Comparison of ENCODE assay signal across 7 mouse cellular contexts in the genomic region with DNA sequence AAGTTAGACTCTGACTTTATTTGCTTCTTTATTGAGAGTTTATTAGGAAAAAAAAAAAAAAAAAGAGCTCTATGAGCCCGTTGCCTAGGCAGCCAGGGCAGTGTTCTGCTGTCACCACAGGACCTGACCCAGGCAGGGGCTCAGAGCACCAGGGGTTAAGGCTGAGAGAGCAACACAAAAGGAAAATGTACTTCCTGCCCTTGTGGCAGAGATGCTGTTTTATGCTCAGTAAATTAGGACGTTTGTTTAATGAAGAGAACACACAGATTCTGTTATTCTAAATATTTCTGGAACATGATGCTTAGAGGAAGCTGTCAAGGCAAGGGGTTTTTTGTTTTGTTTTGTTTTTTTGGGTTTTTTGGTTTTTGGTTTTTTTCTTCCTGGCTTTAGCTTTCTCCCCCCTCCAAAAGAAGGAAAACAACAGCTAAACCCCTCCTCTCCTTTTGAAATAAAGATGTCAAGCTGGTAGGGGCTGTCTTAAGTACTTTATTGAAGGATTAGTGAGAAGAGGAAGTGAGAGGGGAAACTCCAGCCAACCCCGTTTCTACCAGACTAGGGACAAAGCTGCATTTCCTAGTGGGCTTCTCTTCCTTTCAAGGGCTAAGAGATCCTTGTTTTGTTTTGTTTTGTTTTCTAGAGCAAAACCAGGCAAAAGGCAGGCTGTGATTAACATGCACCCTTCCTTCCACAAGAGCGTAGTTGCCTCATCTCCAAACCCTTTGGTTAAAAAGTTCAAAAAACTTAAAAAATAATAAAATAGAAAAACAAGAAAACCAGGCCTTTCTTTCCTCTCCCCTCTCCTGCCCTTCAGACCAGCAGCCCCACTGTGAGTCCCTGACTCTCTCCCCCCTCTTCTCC. TPM values are rescaled to one million over a fixed set of nuclear protein-coding genes. Genes with fewer than 3 reads are reported as not detected.
A peak's percentile ranks its signal among the peaks of the same experiment; 100 is the strongest.
DNase-seq lines count a peak whose midpoint lies in the region; ATAC-seq and TF ChIP-seq lines count a peak whose summit lies in the region.

No protein-coding gene starts in this region.

- peak overlapping the region; percentile 90 for H3K4me3 ChIP-seq in forebrain, embryonic 10.5 days
- H3K4me3 ChIP-seq in limb, embryonic 13.5 days, result peak overlapping the region; percentile 96
- H3K4me3 ChIP-seq in stomach, postnatal 0 days (ENCODE audit: low read depth, low read length), result peak overlapping the region; percentile 97

- peak; percentile 59 to 67 for DNase-seq in spleen, postnatal 36 days (ENCODE audit: low spot score in 2 of 2)
- DNase-seq in spleen, adult 18-20 months, result no peak
- DNase-seq in forebrain, embryonic 10.5 days (ENCODE audit: extremely low spot score, low spot score), result no peak
- DNase-seq in stomach, postnatal 0 days (ENCODE audit: low spot score), result no peak
- DNase-seq in adrenal gland, postnatal 4 days (ENCODE audit: low spot score in 2 of 2), result no peak
- DNase-seq in layer of hippocampus, postnatal 25 days (ENCODE audit: extremely low spot score in 1 of 2, low spot score in 1 of 2), result no peak

- peak overlapping the region; percentile 95 for H3K4me2 ChIP-seq in limb, embryonic 13.5 days (replicated peaks)
- peak overlapping the region; percentile 66 for H3K4me2 ChIP-seq in stomach, postnatal 0 days (replicated peaks; ENCODE audit: low read depth)

- ATAC-seq in limb, embryonic 13.5 days (ENCODE audit: low FRiP score, low read depth), result no peak
- no peak for ATAC-seq in stomach, postnatal 0 days (ENCODE audit: low FRiP score, low TSS enrichment)

- no peaks in the 10 kb centered on the region for H3K9me3 ChIP-seq in forebrain, embryonic 10.5 days
- no peaks in the 10 kb centered on the region for H3K9me3 ChIP-seq in limb, embryonic 13.5 days
- H3K9me3 ChIP-seq in stomach, postnatal 0 days (ENCODE audit: control insufficient read depth, low read length), result no peaks in the 10 kb centered on the region

- H3K27me3 ChIP-seq in forebrain, embryonic 10.5 days (ENCODE audit: poor library complexity, severe bottlenecking), result no peaks in the 10 kb centered on the region
- no peaks in the 10 kb centered on the region for H3K27me3 ChIP-seq in limb, embryonic 13.5 days
- H3K27me3 ChIP-seq in stomach, postnatal 0 days (ENCODE audit: control insufficient read depth, insufficient read depth, low read length), result no peaks in the 10 kb centered on the region

- no peak for TF ChIP-seq CTCF in stomach, postnatal 0 days (IDR thresholded peaks at IDR 0.05; ENCODE audit: low read depth)

- H3K36me3 ChIP-seq in forebrain, embryonic 10.5 days (replicated peaks), result peaks cover 11% of the 10 kb centered on the region
- H3K36me3 ChIP-seq in limb, embryonic 13.5 days, result no peaks in the 10 kb centered on the region
- H3K36me3 ChIP-seq in stomach, postnatal 0 days (ENCODE audit: control insufficient read depth, insufficient read depth, low read length), result no peaks in the 10 kb centered on the region

- H3K4me1 ChIP-seq in forebrain, embryonic 10.5 days, result peaks cover 86% of the 10 kb centered on the region
- H3K4me1 ChIP-seq in limb, embryonic 13.5 days, result peaks cover 71% of the 10 kb centered on the region
- peaks cover 38% of the 10 kb centered on the region for H3K4me1 ChIP-seq in stomach, postnatal 0 days (replicated peaks; ENCODE audit: control insufficient read depth, insufficient read depth)

- no peak for TF ChIP-seq EP300 in stomach, postnatal 0 days (optimal IDR thresholded peaks at IDR 0.05)

- 7% methylated on average over 4 of the region's 4 CpGs for WGBS in forebrain, embryonic 10.5 days
- 13% methylated on average over 4 of the region's 4 CpGs for WGBS in limb, embryonic 13.5 days
- WGBS in stomach, postnatal 0 days, result 18% methylated on average over 4 of the region's 4 CpGs

- H3K27ac ChIP-seq in forebrain, embryonic 10.5 days, result peak overlapping the region; percentile 90
- H3K27ac ChIP-seq in limb, embryonic 13.5 days, result peak overlapping the region; percentile 65
- H3K27ac ChIP-seq in stomach, postnatal 0 days (replicated peaks), result peak overlapping the region; percentile 98

- peak overlapping the region; percentile 91 for H3K9ac ChIP-seq in limb, embryonic 13.5 days
- H3K9ac ChIP-seq in stomach, postnatal 0 days (ENCODE audit: low read length), result peak overlapping the region; percentile 98

RNA-seq across cellular contexts. Expression of gene Myh9, which starts 3.2 kb away (rescaled TPM):
- 35.6 and 36.8 TPM in 2 replicates for polyA plus RNA-seq in forebrain, embryonic 10.5 days (2016; fragmentation: Nextera tagmentation; extraction: Ambion mirVana)
- 34.1 and 38.1 TPM in 2 replicates for polyA plus RNA-seq in limb, embryonic 13.5 days (2015; fragmentation: Nextera tagmentation; extraction: Ambion mirVana)
- polyA plus RNA-seq in stomach, postnatal 0 days (2015; fragmentation: Nextera tagmentation; extraction: Ambion mirVana), result 27.9 and 32.9 TPM in 2 replicates
- 100 to 1,000 TPM; 251 to 311 TPM for total RNA-seq in adrenal gland, postnatal 4 days (2021)
- total RNA-seq in layer of hippocampus, postnatal 25 days (2021), result 10 to 100 TPM; 75.0 to 90.2 TPM

Comparison
In these comparisons a context has a peak if more than half of its experiments do, and no peak if none do; other contexts are left out.
1. DNase-seq: peak in spleen, postnatal 36 days (2 of 2); none in spleen, adult 18-20 months (0 of 2), forebrain, embryonic 10.5 days (single experiment), stomach, postnatal 0 days (single experiment), adrenal gland, postnatal 4 days (0 of 2) and layer of hippocampus, postnatal 25 days (0 of 2).
2. Peak in every context shown above with its lines, with median percentiles within 50 percentile points of each other: H3K27ac ChIP-seq and H3K4me3 ChIP-seq.